Mouse (Mus musculus) adrenal gland, adult 2 months (tissue): ENCODE results near the gene Nav1. TPM values are rescaled to one million over a fixed set of nuclear protein-coding genes. Genes with fewer than 3 reads are reported as not detected.

Experiments used
- DNase-seq: peaks from one replicate; pipeline ENCODE4 v3.0.0; 2021
- polyA plus RNA-seq: library from polyadenylated mRNA; depleted of rRNA; stranded (reverse); fragments of >200 nt; gene quantifications from 2 replicates; pipeline ENCODE4 v1.2.3, GENCODE M21; 2012
- total RNA-seq, 2 experiments: library from RNA; stranded (reverse); gene quantifications; 2 replicates each; pipeline ENCODE4 v1.2.3; 2021

The Nav1 gene
- total and polyA plus RNA-seq, 3 experiments: 7.2 to 17.2 (median 13.0) TPM

DNA sequence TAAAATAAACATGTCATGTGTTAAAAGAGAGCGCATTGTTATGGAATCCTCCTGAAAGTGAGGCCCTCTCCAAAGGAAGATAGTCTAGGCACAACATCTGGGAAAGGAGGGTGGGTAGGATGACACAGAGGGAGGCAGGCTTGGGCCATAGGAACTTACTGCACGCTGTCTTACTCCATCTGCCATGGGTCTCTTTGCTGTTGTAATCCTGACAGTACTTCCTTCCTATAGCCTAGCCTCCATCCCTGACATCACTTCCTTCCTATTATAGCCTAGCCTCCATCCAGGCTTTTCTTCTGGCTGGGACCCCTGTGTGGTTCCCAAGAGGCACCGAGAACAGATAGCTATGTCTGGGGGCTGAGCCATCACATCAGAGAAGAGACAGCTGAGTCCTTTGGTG, 10.2 kb upstream of the Nav1 start:
- DNase-seq: no peak

- peak; percentile 77 for DNase-seq
Measured at GRCm38 (mm10) chr1:135615715-135616641, 8.9 kb upstream of the Nav1 start.

DNA sequence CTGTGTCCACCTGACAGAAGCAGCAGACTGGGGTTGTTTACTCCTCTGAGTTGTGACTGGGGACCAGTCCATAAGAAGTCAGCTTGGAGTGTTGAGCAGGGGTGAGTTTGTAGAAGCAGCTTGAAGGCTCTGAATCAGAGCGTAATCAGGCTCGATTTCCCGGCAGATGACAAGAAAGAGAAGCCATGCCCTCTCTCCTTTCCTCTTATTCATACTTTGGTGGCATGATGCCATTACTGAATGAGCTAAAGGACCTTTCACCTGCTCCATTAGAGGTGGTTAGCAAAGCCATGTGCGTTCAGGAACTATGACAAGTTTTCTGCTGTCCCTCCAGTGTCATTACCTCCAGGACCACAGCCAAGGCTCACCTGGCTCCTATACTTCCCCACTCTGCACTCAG, 2.5 kb upstream of the Nav1 start:
- no peak for DNase-seq

DNA sequence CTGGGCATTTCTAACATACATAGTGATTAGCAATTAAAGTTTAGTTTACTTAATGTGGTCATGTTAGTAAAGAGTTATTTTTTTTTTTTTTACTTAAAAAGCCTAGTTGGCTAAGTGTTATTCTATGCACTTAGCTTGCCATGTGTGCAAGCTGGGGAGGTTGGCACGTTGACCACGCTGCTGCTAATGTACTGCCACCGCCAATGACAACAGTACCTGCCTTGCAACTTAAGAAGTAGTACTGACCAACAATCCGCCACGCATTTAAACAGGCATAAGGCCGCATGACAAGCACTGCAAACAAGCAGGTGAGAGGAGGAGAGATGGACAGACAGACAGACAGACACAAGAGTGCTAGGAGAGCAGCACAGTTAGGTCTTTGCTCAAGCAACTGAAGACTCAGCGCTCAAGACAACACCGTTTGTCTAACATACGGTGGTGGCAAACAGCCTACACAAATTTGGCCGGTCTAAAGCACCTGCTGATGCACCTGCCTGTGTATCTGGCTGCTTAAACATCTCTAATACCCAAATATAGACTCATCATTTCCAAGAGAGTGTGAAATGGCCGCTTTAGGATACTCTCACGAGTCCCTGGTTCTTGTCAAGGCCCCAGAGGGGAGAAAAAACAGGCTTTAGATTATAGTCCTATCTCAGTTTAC, 610 bp downstream of the Nav1 start:
- no peak for DNase-seq

- peak; percentile 80 for DNase-seq
Measured at GRCm38 (mm10) chr1:135605530-135605929, 1.6 kb downstream of the Nav1 start.

GRCm38 (mm10) chr1:135604361-135605052, 2.6 kb downstream of the Nav1 start:
- no peak for DNase-seq

DNA sequence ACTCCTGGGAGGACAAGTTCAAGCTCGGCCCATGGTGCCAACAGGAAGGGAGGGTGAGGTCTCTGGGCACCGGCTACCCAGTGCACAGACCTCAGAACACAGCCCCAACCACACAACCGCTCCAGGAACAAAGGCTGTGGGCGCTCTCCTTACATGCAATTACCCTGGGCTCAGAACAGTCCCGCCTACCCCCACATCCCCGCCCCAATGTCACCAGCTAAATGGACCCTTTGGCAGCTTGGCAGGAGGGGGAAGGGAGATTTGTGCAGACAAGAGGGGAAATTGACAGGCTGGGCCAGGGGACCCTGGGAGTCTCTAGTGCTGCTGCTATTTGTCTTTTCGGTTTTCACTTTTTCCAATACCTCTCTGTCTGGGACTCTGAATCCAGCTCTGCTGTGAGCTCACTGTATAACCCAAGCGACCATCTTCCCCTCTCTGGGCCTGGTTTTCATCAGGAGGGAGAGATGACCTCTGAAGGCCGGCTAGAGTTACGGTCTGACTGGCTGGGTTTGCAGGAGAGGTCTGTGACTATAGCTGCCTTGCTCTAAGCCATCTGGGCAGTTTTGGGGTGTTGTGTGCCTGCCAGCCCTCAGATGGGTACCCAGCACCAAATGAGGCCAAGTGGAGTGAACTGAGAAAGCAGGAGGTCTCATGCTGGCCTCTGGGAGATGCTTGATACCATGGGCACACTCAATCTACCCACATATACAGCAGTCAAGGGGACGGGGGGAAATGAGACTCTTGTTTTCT, 3.8 kb downstream of the Nav1 start:
- DNase-seq: no peak

DNA sequence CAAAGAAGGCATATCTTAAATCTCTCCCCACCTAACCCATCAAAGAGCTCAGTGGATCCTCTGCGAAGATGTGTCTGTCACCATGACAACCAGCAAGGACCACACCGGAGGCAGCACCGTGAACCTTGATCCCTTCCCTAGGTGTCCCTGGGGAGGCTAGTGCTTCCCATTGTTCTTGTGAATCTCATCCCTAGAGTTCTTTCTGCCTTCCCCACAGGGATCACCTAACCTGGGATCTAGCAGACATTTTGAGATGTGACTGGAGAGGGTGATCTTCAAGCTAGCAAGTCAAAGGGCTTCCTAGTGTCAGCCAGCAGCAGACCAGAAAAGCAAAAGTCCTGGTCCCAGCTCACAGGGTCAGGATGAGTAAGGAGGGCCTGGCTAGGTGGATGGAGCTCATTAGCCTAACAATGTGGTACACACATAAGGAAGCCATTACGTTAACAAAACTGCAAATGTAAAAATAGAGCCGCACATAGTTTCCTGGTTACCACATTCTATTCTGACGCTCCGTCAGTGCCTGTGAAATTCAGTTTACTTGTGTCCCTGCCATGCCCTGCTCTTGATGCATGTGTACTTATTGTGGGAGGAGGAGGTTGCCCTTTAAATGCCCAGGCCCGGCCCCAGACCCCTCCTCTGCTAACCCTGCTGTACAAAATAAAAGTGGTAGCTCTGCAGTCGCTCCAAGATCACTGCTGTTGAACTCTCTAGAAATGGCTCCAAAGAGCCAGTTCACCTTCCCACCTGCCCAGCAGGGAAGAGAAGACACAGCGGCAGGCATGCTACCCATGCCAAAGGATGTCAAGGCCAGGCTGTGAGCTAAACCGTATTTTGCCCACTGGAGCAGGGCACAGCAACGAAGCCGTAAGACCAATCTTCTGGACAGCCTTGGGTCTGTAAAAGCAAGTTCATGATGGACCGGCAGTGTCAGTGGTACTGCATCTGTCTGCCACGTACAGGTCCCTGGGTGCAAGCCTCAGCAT, 6.8 kb downstream of the Nav1 start:
- no peak for DNase-seq

- peak; percentile 75 for DNase-seq
Measured at GRCm38 (mm10) chr1:135598251-135598879, 8.7 kb downstream of the Nav1 start.

DNA sequence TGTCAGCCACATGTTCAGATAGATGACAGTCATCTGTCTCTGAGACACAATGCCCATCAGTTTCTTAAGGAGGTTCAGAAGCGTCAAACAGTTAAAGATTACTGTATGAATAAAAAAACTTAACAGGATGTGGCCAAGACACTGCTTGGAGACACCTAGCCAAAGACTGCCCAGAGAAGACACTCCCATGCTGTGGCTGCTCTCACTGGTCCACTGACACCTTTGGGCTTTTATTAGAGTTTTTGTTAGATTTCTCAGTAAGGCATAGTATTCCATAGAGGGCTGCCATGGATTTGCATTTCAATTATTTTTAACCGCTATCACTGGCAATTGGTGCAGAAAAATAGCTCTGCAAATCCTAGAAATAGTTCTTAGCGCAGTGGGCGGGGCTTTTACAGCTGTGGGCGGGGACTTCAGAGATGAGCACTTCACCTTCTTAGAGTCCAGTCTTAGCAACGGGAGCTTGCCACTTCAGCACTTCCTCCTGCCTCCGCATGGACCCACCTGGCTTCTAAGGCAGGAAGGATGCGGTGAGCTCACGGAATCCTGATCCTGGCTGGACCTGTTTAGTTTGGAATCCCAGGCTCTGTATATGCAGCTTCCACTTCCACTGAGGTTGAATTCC, 12.7 kb downstream of the Nav1 start:
- DNase-seq: no peak

- peak; percentile 74 for DNase-seq
Measured at GRCm38 (mm10) chr1:135593560-135594278, 13.4 kb downstream of the Nav1 start.

GRCm38 (mm10) chr1:135590776-135591175, 16.3 kb downstream of the Nav1 start:
- DNase-seq: no peak

- no peak for DNase-seq
Measured at GRCm38 (mm10) chr1:135588973-135589372, 18.1 kb downstream of the Nav1 start.

DNA sequence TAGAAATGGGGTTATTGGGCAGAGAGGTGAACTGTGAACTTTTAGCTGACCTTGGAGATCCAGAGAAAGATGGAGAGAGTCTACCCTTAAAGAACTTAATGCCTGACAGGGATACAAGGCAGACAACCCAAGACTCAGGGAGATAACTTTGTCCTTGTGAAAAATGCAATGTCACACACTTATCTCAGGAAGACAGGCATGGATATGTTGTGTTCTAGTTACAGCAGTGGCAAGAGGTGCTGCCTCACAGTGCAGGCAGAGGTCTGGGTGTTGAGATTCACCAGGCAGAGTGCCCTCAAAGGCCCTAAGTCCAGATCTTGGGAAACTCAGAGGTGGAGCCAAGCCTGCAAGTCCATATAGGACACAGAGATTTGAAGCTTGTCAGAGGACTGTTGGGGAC, 20.2 kb downstream of the Nav1 start:
- no peak for DNase-seq

DNA sequence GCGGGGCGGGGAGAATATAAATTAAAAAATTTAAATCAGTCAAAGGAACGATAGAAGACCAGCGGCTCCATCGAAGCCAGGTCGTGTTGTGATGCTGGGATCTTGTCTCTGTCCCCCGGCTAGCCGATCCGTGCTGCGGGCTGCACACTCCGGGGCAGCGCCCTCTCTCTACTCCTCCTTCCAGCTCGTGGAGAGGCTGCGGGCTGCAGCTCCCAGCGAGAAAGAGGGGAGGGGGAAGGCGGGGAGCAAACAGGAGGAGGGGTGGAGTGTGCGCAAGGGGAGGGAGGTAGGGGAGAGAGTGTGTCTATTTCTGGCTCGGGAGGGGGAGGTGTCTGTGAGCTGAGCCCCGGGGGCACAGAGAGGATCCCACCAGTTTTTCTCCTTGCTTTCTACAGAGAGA, 21.5 kb downstream of the Nav1 start:
- peak; percentile 61 for DNase-seq

DNA sequence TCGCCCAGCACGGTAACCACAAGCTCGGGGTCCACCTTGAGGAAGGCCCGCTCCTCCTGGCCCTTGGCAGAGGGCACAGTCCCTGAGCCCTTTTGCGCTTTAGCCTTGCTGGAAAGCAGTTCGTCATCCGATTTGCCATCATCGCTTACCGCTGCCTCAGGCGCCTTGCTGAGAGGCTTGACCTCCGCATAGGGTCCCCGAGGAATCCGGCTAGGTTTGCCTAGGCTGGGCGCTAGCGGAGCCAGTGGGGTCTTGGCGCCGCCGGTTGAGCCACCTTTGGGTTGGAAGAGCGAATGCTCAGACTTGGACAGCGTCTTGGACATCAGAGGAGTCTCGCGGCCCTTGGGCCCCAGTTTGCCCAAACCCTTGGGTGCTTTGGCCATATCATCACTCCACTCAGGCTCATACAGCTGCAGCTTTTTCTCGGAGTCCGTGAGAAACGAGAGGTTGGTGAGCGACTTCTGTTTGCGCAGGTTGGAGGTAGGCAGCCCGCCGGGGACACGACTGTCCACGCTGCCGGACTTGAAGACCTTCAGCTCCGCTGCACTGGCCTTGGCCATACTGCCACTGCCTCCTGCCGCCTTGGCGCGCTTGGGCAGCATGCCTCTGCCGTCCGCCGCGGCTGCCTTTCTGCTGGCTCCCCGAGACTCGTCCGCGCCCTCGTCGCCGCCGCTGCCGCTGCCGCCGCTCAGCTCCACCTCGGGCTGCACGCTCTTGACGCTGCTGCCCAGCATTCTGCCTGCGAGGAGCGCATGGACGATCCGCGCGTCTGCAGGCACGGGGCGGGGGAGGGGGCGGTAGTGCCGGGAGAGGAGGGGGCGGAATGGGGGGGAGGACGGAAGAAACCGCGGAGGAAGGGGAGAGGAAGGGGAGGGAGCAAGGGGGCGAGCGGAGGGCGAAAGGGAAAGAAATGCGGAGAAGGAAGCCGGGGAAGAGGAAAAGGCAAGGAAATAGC, 22.2 kb downstream of the Nav1 start:
- peak; percentile 81 for DNase-seq

DNA sequence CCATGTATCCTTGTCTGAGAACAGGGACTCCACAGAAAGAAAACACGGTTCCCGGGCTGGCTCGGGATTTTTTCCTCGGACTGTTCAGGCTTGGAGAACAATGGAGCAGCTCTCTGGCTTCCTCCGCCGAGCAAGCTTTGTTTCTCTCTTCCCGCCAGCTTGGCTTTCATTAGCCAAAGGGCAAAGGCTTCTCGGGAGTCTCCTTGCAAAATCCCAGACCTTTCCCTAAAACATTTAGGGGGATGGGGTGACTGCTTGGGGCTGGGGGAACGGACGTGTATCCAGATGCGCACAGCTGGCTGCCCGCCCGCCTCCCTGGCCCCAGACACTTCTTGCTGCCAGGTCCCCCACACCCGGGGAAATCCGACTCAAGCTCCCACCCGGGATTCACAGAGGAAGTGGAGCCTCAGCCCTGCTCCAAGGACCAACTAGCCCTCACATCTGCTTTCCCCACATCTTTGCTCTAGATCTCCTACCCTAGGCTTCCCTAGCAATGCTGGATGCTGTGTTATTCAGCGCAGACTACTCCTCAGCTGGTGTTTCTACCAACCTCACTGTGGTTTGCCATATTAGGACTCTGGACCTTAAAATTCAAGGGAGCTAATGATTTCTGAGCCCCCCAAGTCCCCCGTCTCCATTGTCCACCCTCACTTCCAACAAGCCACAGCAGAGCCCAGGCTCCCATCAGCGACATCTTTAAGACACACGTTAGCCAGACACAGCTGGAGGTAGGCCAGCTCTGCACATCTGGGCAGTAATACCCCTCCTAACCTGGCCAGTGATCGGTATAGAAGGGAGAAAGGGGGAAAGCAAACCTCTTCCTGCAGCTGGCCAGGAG, 23.2 kb downstream of the Nav1 start:
- DNase-seq: no peak
